Mouse (Mus musculus): ENCODE data around the gene Gal3st3.

DNA sequence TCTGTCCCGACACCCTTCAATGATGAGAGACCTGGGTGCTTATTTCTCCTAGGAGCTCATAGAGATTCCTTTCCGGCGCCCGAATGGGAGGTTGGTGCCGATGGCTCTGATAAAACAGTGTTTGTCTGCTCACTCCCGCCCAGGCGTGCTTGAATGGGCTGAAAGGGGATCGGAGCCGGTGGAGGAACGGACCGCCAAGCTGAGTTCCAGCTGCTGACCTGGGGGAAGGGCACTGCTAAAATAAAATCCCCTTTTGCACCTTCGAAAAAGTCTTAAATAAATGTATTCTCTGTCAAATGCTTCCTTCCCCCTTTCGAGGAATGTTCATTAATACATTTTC, 2.4 kb upstream of the Gal3st3 start:
- TF ChIP-seq TAL1 (IDR thresholded peaks at IDR 0.05; ENCODE audit: low read length) (no peak), GATA1 (IDR thresholded peaks at IDR 0.05; ENCODE audit: low read length) (peak; percentile 16; the same call in 1 of the 2 replicates)
